Mouse (Mus musculus): ENCODE measurements around the gene Adamts9. TPM values are rescaled to one million over a fixed set of nuclear protein-coding genes. Genes with fewer than 3 reads are reported as not detected.

Gene Adamts9
- total RNA-seq, 2 experiments from 2014 or later, result 4.9 TPM

DNA sequence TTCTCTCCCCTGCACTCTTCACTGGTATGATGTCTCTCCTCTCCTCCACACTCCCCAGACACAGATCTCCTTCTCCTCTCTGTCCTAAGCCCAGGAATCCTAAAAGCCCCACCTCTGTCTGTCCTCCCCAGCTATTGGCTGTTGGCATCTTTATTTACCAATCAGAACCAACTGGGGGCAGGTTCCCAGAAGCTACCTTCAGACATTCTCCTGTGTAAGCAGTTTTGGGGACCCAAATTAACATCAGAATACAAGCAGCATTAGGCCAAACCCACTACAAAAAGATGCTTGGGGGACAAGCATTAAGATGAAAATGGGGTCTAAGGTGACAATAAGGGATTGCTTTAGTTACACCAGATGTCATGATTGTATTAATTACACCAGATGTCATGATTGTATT is 183.7 kb downstream of the Adamts9 start:
- DNase-seq (ENCODE audit: low spot score in 2 of 2), result no peak
- intact Hi-C loops (cut with DNase I), result no loop called here

- intact Hi-C loops (cut with DNase I), result no loop called here
- no peak for DNase-seq (ENCODE audit: low spot score in 2 of 2)
Measured at GRCm38 (mm10) chr6:92755826-92756225, 187.5 kb downstream of the Adamts9 start.

- peak; percentile 32 to 58 for DNase-seq (ENCODE audit: low spot score in 2 of 2)
Measured at GRCm38 (mm10) chr6:92752737-92753136, 190.6 kb downstream of the Adamts9 start.

DNA sequence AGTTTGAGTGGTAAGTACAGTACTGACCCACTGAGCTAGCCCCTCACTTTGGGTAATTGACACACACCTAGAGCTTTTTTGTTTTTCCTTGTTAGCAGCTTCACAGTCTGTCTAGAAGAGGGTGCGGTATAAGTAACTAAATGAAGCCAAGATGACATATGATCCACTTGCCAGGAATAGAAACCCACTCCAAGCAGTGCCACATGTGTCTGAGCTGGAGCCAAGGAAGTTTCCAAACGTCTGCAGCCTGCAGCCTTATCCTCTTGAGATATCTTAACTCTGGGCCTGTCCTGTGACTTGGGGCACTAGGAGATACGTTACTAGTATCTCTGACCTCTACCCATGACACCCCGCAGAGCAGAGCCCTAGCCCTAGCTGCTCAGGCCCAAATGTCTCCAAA is 193.9 kb downstream of the Adamts9 start:
- DNase-seq (ENCODE audit: low spot score in 2 of 2), result peak; percentile 44 to 46
- intact Hi-C loops (cut with DNase I), result no loop called here

More at GRCm38 (mm10) chr6:92752737-92753136, 190.6 kb downstream of the Adamts9 start:
- intact Hi-C loops (cut with DNase I), result no loop called here

GRCm38 (mm10) chr6:92743605-92744004 is 199.7 kb downstream of the Adamts9 start:
- DNase-seq (ENCODE audit: low spot score in 2 of 2), result peak; percentile 87 to 90
- intact Hi-C loops (cut with DNase I), result loop anchor here (1.0 kb wide), 1 partner anchor 457 kb away; no protein-coding TSS in a partner anchor

- intact Hi-C loops (cut with DNase I), result no loop called here
- no peak for DNase-seq (ENCODE audit: low spot score in 2 of 2)
Measured at GRCm38 (mm10) chr6:92737116-92737515, 206.2 kb downstream of the Adamts9 start.

- intact Hi-C loops (cut with DNase I), result no loop called here
- no peak for DNase-seq (ENCODE audit: low spot score in 2 of 2)
Measured at GRCm38 (mm10) chr6:92733651-92734050, 209.6 kb downstream of the Adamts9 start.

DNA sequence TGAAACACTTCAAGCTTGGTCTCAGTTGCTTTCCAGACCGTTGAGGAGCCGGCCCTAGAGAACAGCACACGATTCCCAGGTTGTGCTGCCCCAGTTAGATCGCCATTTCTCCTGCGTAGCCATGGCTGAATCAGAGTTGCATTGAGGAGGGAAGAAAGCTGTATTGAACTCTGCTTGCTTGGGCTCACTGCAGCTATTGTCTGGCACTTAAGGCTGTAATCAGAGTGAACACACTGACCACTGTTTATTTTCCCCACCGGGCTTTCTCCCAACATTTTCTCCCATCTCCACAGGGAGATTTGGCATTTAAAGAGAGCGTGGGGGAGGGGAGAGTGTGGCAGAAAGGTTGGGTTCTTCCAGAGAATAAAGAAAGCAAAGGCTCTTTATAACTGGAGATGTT is 214.8 kb downstream of the Adamts9 start:
- intact Hi-C loops (cut with DNase I), result loop anchor here (5.0 to 10.0 kb wide), 2 partner anchors 66 to 244 kb away; no protein-coding TSS in a partner anchor
- peak; percentile 47 to 62 for DNase-seq (ENCODE audit: low spot score in 2 of 2)

DNA sequence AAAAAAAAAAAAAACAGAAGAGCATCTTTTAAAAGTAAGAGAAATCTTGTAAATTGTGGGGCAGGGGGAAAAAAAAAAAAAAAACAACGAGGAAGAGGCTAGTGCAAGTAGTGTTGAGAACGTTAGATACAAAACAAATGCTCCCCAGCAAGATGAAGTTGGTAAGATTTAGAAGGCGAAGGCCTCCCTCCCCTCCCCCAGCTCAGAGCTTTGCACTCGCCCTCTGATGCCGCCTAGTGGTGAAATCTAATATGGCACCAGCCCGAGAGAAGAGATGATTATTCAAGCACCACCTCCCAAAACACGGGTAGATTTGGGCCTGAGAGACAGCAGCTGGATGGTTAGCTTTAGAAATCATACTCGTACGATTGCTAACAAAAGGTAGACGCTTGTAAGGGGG is 215.2 kb downstream of the Adamts9 start:
- peak; percentile 95 to 97 for DNase-seq (ENCODE audit: low spot score in 2 of 2)
- intact Hi-C loops (cut with DNase I), result loop anchor here (5.0 to 10.0 kb wide), 2 partner anchors 66 to 243 kb away; no protein-coding TSS in a partner anchor

DNA sequence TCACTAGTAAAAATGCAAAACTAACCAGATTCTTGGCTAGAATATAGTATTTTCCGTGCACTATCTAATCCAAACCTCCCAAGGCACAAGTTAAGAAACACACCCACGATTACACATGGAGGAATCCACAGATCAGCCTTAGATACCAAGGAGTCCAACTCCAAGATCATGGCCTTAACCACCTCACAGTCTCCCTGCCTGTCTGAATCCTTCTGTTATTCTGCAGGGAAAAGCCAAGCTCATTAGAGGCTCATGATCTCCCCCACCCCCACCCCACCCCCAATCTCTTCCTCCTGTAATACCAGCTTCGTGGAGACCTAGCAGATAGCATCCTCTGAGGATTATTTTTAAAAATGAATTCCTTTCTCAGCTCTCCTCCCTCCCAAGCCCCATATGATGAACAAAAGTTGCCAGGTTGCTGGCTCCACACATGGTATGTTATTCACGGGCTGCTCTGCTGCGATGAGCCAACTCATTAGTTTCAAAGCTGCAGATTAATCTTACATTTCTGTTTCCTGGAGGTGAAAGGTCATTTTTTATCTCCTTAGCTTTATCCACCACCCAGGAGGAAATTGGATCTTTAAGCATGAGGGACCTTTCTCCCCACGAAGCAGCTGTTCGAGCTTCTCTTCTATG is 215.8 kb downstream of the Adamts9 start:
- DNase-seq (ENCODE audit: low spot score in 2 of 2), result no peak
- intact Hi-C loops (cut with DNase I), result loop anchor here (5.0 to 10.0 kb wide), 2 partner anchors 65 to 243 kb away; no protein-coding TSS in a partner anchor

DNA sequence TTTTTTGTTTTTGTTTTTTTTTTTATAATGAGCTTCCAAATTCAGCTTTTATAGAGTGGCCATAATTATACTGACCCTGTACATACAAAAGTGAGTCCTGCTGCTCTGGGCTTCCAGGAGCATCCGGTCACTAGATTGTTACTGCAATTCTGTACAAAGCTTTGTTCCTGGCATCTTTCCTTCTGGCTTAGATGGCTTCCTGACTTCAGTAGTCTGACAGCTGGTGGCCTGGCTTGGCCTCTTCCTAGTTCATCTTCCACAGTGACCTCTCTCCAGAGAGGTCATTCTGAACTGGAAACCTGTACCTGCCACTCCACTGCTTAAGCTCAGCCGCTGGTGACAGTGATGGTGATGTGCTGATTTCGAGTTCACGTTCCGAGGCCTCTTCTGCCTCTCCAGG is 217.2 kb downstream of the Adamts9 start:
- intact Hi-C loops (cut with DNase I), result loop anchor here (5.0 to 10.0 kb wide), 2 partner anchors 64 to 241 kb away; no protein-coding TSS in a partner anchor
- no peak for DNase-seq (ENCODE audit: low spot score in 2 of 2)

GRCm38 (mm10) chr6:92724394-92724793 is 218.9 kb downstream of the Adamts9 start:
- intact Hi-C loops (cut with DNase I), result loop anchor here (10.0 kb wide), 1 partner anchor 240 kb away; no protein-coding TSS in a partner anchor
- DNase-seq (ENCODE audit: low spot score in 2 of 2), result no peak

Other genes starting within 250 kb of the Adamts9 start
- gene Prickle2, start 237.3 kb downstream of the Adamts9 start, total RNA-seq (2021), result 100 to 1,000 TPM; 184 to 211 TPM
- gene A730049H05Rik, start 127.0 kb downstream of the Adamts9 start, total RNA-seq (2021), result not detected
- not detected for gene Gm15737, start 74.1 kb downstream of the Adamts9 start, total RNA-seq (2021)